Mouse (Mus musculus): ENCODE data around the gene Vmn2r23.
A peak's percentile ranks its signal among the peaks of the same experiment; 100 is the strongest.
"Not testable (repeated sequence)": the region's sequence is repeated elsewhere in the genome, so short reads cannot be mapped to it uniquely, and the experiment has no call there.

Vmn2r23 gene

GRCm38 (mm10) chr6:123702370-123702769 is at the start of gene Vmn2r23:
TSS of gene Vmn2r23 (plus strand) at chr6:123702670.
- DNase-seq (ENCODE audit: extremely low read depth, insufficient read length, low spot score), result no peak

GRCm38 (mm10) chr6:123657040-123657439 is 45.4 kb upstream of the Vmn2r23 start:
- no peak for DNase-seq (ENCODE audit: extremely low read depth, insufficient read length, low spot score)

- DNase-seq (ENCODE audit: extremely low read depth, insufficient read length, low spot score), result not testable (repeated sequence)
These were observed 5.8 kb upstream of the Vmn2r23 start for GRCm38 (mm10) chr6:123696639-123697038.

- no peak for DNase-seq (ENCODE audit: extremely low read depth, insufficient read length, low spot score)
These were observed 5.3 kb upstream of the Vmn2r23 start for GRCm38 (mm10) chr6:123697213-123697612.

- no peak for DNase-seq (ENCODE audit: extremely low read depth, insufficient read length, low spot score)
These were observed 67.6 kb downstream of the Vmn2r23 start for GRCm38 (mm10) chr6:123770031-123770430.

- DNase-seq (ENCODE audit: extremely low read depth, insufficient read length, low spot score), result no peak
These were observed 76.1 kb downstream of the Vmn2r23 start, which contains the start of gene Vmn2r24 for GRCm38 (mm10) chr6:123778579-123778978. TSS of gene Vmn2r24 (plus strand) at chr6:123778879.

GRCm38 (mm10) chr6:123784857-123785256 is 82.4 kb downstream of the Vmn2r23 start:
- no peak for DNase-seq (ENCODE audit: extremely low read depth, insufficient read length, low spot score)

- peak; percentile 1 for DNase-seq (ENCODE audit: extremely low read depth, insufficient read length, low spot score)
These were observed 91.3 kb downstream of the Vmn2r23 start for GRCm38 (mm10) chr6:123793746-123794145.

All from 3134 (cell line).